Mouse (Mus musculus): ENCODE measurements around the gene Golgb1. TPM values are rescaled to one million over a fixed set of nuclear protein-coding genes. Genes with fewer than 3 reads are reported as not detected.

Gene Golgb1
- total and polyA plus RNA-seq, 3 experiments, result 16.8 to 35.0 (median 34.1) TPM

GRCm38 (mm10) chr16:36951029-36951428 lies 76.1 kb downstream of the Golgb1 start:
- Histone ChIP-seq H3K27ac (ENCODE audit: control insufficient read depth, low read depth, low read length) (no peak overlapping the region), H3K4me3 (ENCODE audit: control insufficient read depth in 1 of 2, insufficient read depth in 1 of 2, low read depth in 2 of 2, low read length in 2 of 2) (no peak overlapping the region), H3K9me3 (replicated peaks; ENCODE audit: insufficient read depth, low read length) (no peaks in the 10 kb centered on the region), H3K4me1 (ENCODE audit: control insufficient read depth in 1 of 2, insufficient read depth in 2 of 2, low read length in 2 of 2) (no peaks in the 10 kb centered on the region), H3K9ac (ENCODE audit: control insufficient read depth, low read depth, low read length, poor library complexity, severe bottlenecking) (no peak overlapping the region), H3K36me3 (ENCODE audit: control insufficient read depth in 1 of 2, insufficient read depth in 2 of 2, low read length in 2 of 2) (no peaks in the 10 kb centered on the region), H3K27me3 (ENCODE audit: control insufficient read depth in 1 of 2, insufficient read depth in 2 of 2, low read length in 2 of 2) (no peaks in the 10 kb centered on the region), H3K79me2 (ENCODE audit: control insufficient read depth, insufficient read depth, low read length, poor library complexity) (no peaks in the 10 kb centered on the region)
- TF ChIP-seq MYC (IDR thresholded peaks at IDR 0.05; ENCODE audit: low read depth, low read length) (no peak), POLR2A (IDR thresholded peaks at IDR 0.05; ENCODE audit: control insufficient read depth in 1 of 2, insufficient read depth in 1 of 2, low read depth in 1 of 2, low read length in 2 of 2, poor library complexity in 1 of 2) (no peak), CHD2 (IDR thresholded peaks at IDR 0.05; ENCODE audit: low read length) (no peak), RAD21 (IDR thresholded peaks at IDR 0.05; ENCODE audit: low read depth, low read length) (no peak), ZNF384 (IDR thresholded peaks at IDR 0.05; ENCODE audit: low read depth, low read length) (no peak), HCFC1 (IDR thresholded peaks at IDR 0.05; ENCODE audit: low read depth, low read length) (no peak), USF1 (IDR thresholded peaks at IDR 0.05; ENCODE audit: low read depth, low read length) (no peak), EP300 (IDR thresholded peaks at IDR 0.05; ENCODE audit: low read depth in 1 of 2, low read length in 2 of 2) (no peak), TCF12 (IDR thresholded peaks at IDR 0.05; ENCODE audit: low read depth, low read length) (no peak)
- no peak for DNase-seq (ENCODE audit: low read depth, low spot score)

GRCm38 (mm10) chr16:36955106-36955505 lies 80.2 kb downstream of the Golgb1 start:
- Histone ChIP-seq H3K9ac (ENCODE audit: control insufficient read depth, low read depth, low read length, poor library complexity, severe bottlenecking) (no peak overlapping the region), H3K36me3 (ENCODE audit: control insufficient read depth in 1 of 2, insufficient read depth in 2 of 2, low read length in 2 of 2) (no peaks in the 10 kb centered on the region), H3K9me3 (replicated peaks; ENCODE audit: insufficient read depth, low read length) (no peaks in the 10 kb centered on the region), H3K4me1 (ENCODE audit: control insufficient read depth in 1 of 2, insufficient read depth in 2 of 2, low read length in 2 of 2) (no peaks in the 10 kb centered on the region), H3K27me3 (ENCODE audit: control insufficient read depth in 1 of 2, insufficient read depth in 2 of 2, low read length in 2 of 2) (no peaks in the 10 kb centered on the region), H3K27ac (ENCODE audit: control insufficient read depth, low read depth, low read length) (no peak overlapping the region), H3K4me3 (ENCODE audit: control insufficient read depth in 1 of 2, insufficient read depth in 1 of 2, low read depth in 2 of 2, low read length in 2 of 2) (no peak overlapping the region), H3K79me2 (ENCODE audit: control insufficient read depth, insufficient read depth, low read length, poor library complexity) (no peaks in the 10 kb centered on the region)
- DNase-seq (ENCODE audit: low read depth, low spot score), result no peak
- TF ChIP-seq ZMIZ1 (IDR thresholded peaks at IDR 0.05; ENCODE audit: low read depth, low read length) (no peak), POLR2A (IDR thresholded peaks at IDR 0.05; ENCODE audit: control insufficient read depth in 1 of 2, insufficient read depth in 1 of 2, low read depth in 1 of 2, low read length in 2 of 2, poor library complexity in 1 of 2) (no peak)

GRCm38 (mm10) chr16:36963415-36963814 lies 88.5 kb downstream of the Golgb1 start:
- no peak overlapping the region for H3K4me3 ChIP-seq (ENCODE audit: control insufficient read depth in 1 of 2, insufficient read depth in 1 of 2, low read depth in 2 of 2, low read length in 2 of 2)
- H3K4me1 ChIP-seq (ENCODE audit: control insufficient read depth in 1 of 2, insufficient read depth in 2 of 2, low read length in 2 of 2), result no peaks in the 10 kb centered on the region
- no peaks in the 10 kb centered on the region for H3K79me2 ChIP-seq (ENCODE audit: control insufficient read depth, insufficient read depth, low read length, poor library complexity)
- no peaks in the 10 kb centered on the region for H3K9me3 ChIP-seq (replicated peaks; ENCODE audit: insufficient read depth, low read length)
- H3K27ac ChIP-seq (ENCODE audit: control insufficient read depth, low read depth, low read length), result no peak overlapping the region
- TF ChIP-seq USF1 (IDR thresholded peaks at IDR 0.05; ENCODE audit: low read depth, low read length), result no peak
- H3K27me3 ChIP-seq (ENCODE audit: control insufficient read depth in 1 of 2, insufficient read depth in 2 of 2, low read length in 2 of 2), result no peaks in the 10 kb centered on the region
- no peak for DNase-seq (ENCODE audit: low read depth, low spot score)
- no peak overlapping the region for H3K9ac ChIP-seq (ENCODE audit: control insufficient read depth, low read depth, low read length, poor library complexity, severe bottlenecking)
- no peaks in the 10 kb centered on the region; a peak in 1 of 4 replicates for H3K36me3 ChIP-seq (ENCODE audit: control insufficient read depth in 1 of 2, insufficient read depth in 2 of 2, low read length in 2 of 2)

Measured in MEL (cell line).